Mouse (Mus musculus): ENCODE data around the gene Mfsd14a.

- no peak for TF ChIP-seq POLR2AphosphoS2 (IDR thresholded peaks at IDR 0.05; ENCODE audit: insufficient read length, low read depth)
- no peak for TF ChIP-seq POLR2A (IDR thresholded peaks at IDR 0.05; ENCODE audit: insufficient read length, low read depth)
These were observed 31.8 kb upstream of the Mfsd14a start for GRCm38 (mm10) chr3:116694312-116694711.

Measured in myocyte (in vitro differentiated cells).